Mouse (Mus musculus) layer of hippocampus, postnatal 36 days (tissue): ENCODE measurements at regions not wholly inside any gene's neighbourhood (a gene's known extent, or its start where the extent isn't known, plus 50 kb on each side); places are given as distances from the start of the nearest gene placed in this dataset.

Source experiments
- DNase-seq, 2 experiments: peaks; one replicate each; pipeline ENCODE4 v3.0.0; 2022

DNA sequence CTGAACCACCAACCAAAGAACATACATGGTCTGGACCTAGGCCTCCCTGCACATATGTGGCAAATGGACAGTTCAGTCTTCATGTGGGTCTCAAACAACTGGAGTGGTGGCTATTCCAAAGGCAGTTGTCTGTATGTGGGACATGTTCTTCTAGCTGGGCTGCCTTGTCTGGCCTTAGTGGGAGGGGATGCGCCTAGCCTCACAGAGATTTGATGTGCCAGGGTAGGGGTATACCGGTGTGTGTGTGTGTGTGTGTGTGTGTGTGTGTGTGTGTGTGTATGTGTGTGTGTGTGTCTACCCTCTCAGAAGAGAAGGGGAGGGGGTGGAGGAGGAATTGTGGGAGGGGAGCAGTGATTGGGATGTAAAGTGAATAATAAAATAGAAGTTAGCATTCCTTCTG, 344.0 kb downstream of the Dhx35 start:
- DNase-seq: no peak

DNA sequence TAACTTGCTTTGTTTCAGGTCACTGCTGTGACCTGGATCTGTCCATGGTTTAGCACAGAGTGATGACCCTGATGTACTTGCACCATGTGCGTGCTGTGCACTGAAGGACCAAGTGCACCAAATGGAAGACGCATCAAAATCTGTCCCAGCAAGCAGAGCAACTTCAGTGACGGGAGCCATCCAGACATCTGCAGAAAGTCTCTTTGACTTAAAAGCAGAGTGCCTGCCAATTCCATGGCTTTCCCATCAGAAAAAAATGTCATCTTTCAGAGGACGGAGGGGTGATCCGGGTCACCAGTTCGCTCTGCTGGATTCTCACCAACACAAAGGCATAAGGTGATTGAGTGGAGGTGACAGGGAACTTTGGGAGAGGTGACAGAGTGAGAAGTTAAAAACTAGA, 351.4 kb downstream of the Dhx35 start:
- DNase-seq: no peak

DNA sequence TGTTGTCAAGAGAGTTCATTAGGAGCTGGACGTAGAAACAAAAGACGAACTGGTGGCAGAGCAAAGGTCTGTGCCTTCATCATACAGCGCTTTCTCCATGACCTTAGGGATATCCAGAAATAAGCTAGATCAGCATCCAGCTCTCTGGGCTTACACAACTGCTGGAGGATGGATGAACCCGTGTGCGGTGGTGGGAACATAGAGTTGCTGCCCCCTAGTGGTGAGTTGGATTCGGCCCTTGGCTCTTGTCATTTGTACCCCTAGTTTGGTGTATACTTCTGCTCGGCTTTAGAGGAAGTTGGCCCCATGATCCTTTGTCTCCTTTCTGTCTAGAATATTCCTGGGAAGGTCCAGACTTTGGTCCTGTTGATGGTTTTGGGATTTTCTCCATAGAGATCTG, 369.4 kb downstream of the Dhx35 start:
- peak; percentile 48 to 50 for DNase-seq

DNA sequence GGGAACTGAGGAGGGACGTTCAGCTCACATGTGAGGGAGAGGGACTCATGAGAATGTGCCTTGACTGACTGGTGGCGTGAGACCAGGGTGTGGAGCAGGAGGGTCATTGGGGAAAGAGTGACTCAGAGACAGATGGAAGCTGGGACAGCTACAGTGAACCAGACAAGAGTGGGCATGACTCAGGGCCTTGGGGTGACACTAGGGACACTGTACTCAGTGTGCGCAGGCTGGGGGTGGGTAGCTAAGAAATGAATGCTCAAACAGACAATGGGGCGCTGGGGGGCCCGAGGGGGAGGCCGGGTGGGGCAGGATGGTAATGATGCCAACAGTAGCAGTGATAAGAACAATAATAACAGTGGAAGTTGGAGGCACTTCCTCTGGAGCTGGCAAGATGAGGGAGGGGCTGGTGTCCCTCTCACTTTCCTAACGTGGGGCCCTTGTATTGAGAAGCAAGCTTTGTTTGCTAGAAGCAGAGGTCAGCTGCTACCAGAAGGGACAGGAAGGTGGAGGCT, 374.0 kb downstream of the Dhx35 start:
- DNase-seq: no peak

DNA sequence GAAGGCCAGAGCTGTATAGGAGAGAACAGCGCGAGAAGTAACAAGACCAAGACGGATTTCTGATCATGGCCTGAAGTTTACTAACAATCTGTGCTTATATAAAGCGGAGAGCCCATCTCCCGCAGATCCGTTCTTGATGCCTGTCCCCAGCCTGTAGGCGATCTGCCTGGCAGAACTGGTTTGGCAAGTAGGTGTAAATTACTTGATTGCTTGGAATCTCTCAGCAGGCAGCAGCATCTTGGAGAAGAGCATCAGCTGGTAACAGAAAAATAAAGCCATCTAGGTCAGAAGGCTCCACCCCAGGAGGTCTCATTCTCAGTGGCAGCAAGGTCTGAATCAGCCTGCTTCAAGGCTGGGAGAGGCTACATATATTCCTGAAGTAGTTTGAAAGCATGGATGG, 401.5 kb downstream of the Dhx35 start:
- DNase-seq: no peak

DNA sequence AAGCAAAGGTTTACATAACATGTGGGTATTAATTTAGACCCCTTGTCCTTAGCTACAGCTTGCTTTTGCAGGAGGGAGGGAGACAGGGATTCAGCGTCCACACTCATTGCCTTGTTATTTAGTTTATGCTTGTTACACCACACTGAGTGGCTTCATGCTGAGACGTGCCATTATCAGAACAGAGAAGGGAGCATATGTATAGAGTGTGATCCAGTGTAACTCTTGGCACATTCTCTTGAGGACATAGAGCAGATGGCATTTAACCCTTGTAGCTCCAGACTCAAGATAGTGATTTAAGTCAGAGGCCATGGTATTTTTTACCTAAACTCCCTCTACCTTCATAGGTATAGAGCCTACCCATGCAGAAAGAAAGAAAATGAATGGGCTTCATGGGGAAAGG, 437.7 kb downstream of the Dhx35 start:
- DNase-seq: no peak

DNA sequence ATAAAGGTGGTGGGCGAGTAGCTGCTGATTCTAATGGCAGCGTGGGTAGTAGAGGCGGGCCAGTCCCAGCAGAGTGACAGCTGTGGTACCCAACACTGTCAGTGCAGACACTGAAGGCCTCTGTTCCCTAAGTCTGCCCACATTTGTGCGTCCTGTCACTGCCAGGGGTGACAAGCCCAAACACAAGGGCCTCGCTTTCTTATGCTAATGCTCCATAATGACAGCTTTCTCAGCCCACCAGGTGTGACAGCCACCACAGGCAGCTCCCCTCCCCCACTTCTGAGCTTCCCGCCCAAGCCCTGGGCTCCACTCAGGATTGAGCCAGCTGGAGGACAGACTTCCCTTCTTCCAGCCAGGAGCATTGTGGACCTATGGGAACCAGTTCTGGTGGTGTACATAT, 440.4 kb downstream of the Dhx35 start:
- DNase-seq: no peak

DNA sequence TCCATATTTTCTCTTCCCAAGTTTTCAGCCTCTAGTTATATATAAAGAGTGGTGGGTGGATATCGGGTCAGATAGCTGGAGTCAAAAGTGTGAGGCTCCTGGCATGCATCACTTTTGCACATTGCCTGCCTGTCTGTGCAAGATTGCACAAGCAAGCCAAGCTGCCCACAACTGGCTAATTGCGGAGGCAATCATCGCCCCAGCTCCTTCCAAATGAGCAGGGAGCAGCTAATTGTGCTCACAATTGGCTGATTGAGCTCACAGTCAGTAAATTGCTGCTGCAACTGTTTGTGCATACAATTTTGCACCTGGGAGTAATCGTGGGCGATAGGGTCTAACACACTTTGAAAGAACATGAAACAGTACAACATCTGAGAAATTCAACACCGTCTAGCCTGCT, 455.5 kb downstream of the Dhx35 start:
- DNase-seq: peak; percentile 4 to 17

DNA sequence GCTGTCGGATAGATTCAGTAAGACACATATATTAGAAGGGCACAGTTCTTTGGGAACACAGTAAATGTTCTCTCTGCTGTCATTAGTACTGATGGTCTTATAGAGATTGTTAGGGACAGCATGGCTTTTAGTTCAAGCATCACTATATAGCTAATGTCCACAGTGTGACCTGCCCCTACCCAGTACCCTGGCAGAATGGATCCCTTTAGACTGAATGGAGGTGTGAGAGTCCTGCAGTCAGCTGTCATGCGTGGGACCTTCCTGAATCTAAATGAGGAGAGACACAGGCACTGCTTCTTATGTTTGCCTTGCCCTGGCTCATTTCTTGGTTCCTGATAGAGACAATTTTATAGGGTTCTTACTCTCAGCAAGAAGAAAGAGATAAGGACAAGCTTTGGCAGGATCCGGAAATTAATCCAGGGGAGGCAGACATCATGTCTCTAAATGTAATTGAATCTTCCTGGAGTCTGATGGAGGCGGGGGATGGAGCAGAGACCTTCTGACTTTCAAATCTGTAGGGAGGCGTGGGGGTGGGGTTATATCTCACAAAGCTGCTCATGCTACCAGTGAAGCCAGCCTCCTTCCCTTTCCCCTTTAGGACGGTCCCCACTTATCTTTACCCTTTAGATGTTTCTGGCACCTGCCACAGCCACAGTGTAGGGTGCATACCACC, 456.5 kb downstream of the Dhx35 start:
- DNase-seq: no peak

DNA sequence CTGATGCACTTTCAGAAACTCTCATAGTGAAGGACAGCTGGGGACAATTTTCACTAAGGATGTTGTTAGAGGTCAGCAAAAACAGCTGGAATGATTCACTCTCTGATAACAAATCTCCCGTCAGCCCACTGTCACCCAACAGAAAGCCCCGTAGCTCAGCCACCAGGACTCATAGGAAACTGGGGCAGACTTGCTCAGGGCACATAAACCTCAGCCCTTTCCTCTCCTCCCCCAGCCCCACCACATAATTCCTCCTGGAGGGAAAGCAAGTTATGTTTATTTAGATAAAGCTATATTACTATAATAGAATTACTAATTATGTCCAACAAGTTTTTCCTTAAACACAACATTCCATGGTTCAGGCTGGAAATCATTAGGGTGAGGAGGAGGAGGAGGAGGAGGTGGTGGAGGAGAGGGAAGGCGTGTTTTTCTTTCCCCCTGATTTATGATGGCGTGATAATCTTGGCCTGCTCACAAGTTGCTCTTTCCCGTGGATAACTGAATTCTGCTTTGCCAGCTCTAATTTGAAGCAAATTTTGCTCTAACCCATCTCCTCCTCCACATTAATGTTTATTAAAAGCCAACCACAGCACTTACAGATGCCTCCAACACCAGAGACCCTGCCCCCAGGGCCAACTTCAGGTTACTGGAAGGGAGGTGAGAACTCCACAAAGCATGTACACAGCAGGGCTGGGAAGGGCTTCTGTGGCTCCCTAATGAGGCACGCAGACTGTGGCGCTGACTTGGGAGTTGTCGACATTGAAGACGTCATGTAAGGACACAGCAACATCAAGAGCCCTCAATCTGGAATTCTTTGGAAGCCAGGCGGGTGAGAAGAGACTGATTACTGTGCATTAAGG, 475.8 kb downstream of the Dhx35 start:
- no peak for DNase-seq

DNA sequence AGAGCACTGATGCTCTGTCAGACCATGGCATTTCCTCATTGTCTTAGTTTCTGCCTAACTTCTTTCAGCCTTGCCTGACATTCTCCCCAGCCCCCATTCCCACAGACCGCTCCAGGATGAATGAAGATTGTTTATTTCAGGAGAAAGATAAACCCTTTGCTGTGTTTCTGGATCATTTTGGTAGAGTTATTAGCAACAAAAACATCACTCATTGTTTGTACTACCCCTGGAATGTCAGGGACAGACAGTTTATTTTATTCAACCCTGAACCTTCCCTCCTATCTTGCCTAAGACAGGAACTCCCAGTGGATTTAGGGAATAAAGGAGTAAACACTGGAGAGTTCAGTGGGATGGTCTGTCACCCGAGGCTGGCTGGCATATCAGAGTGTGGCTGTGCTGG, 484.3 kb downstream of the Dhx35 start:
- DNase-seq: no peak

DNA sequence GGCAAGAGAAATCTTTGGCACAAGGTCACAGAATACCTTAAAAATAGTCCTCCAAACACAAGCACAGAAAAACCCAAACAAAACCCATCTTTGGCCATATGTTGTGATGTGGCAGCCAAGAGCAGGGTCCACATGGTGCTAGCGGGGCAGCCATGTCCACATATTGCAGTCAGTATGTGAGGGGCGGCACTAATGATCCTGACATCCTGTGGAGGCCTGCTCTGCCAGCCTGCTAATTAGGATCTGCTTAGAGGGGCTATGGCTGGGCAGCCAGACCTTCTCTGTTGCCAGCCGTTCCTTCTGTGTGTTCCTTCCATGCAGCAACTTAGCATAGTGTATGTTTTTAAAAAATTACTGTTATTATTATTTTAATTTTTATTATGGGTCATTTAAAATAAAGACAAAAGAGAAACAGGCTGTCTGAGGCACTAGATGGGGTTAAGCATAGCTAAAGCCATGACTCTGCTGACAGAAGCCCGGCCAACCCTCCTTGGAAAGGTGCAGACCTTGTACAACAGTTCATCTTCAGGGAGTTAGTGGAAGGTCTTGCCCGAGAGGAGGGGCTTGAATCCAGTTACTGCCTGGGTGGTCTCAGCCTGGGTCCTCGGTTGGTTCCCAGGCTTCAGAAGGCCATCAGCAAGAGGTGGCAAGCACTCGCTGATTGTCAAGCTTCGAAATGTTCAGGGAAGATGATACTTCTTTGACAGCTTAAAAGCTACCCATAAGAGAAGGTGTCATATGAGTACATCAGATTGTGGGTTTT, 487.1 kb downstream of the Dhx35 start:
- DNase-seq: no peak

DNA sequence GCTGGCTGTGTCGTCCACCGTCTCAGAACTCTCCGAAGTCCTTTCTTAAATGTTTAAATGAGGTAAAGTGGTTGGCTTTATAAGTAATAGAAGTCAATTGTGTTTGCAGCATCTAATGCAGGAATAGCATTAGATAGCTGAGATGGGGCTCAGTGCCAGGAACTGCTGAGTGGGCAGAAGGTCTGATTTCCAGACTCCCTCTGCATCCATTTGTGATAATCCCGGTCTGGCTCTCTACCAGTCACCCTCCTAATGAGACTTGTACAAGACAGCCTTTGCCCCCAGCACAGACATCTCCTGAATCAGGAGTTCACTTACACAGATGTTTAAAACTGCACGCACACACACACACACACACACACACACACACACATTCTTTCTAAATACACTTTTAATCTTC, 489.5 kb downstream of the Dhx35 start:
- peak; percentile 5 to 15 for DNase-seq

DNA sequence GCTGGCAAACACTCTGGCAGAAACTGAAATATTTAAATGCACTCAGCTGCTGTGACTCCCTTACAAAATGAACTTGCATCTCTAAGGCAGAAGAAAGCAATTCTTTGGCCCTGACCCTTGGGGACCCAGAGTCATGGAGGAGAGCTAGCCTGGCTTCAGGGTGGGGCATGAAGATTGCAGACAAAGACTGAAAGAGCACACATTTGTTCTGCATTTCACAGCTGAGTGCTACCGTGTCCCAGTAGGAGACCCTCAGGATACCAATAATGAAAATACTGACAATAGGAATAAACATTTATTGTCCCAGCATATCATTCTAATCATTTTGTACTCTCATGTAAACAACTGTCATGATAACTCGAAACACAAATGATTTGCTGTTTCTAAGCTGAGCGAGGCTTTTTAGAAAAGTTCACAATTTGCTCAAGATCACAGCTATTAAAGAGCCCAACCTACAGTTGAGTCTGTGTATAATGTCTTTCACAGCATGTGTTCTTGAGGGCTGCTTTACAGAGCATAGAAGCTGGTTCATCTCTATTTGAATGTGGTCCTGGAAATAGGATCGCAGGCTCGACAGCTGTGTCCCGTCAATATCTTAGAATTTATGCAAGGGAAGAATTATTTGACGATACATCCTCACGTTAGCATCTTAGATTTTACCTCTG, 490.1 kb downstream of the Dhx35 start:
- DNase-seq: no peak

DNA sequence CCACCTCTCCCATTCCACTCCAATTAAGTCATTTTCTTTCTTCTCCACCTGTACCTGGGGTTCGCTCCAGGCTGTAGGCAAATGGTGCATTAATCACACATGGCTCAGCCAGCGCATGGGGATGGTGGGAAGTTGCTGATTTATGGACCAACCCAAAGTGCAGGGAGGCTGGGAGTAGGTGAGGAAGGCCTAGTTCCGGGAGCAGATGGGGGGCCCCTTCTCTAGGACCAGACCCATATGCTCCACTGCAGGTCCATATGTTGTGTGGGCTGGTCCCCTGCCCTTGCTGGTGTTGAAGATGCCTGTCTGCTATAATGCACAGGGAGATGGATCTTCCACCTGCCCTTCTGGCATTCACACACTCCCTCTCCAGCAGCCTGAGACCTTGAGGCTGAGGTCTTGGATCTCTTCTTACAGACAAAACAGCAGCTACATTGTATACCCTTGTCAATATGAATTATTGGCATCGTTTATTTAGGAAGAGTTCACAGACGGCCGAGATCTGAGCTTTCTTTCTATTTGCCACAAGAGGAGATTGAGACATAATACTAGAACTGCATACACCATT, 493.5 kb downstream of the Dhx35 start:
- DNase-seq: no peak

DNA sequence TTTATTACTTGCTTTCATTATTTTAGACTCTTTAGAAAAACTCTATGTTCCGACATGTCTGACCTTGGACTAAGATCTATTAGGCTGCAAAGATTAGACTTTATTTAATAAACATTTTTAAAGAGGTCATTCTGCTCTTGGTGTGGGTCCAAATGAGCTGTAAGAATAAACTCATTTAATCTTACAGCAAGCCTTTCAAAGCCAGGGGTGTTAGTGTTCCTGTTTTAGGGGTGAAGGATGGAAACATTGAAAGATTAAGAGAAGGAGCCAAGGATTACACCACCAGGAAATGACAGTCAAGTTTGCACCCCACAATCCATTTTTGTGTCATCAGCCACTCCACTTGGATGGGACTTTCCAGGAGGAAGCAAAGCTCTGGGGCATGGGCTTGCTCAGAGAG, 495.5 kb downstream of the Dhx35 start:
- no peak for DNase-seq

DNA sequence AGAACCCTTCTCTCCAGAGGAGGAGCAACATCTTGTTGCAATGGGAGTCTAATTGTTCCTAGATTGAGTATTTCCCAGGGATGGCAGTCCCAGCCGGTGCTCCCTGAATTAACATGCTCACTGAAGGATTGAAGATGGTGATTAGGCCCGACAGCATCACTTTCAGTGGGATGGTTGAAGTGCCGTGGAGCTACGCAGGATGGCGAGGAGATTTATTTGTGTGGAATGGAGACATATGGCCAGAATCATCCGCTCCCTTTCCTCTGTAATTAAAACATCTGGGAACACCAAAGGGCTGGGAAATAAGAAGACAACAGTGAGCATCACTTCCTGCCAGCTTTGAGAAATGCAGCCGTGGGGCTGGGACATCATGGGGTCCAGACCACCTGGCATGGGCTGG, 512.4 kb downstream of the Dhx35 start:
- no peak for DNase-seq

DNA sequence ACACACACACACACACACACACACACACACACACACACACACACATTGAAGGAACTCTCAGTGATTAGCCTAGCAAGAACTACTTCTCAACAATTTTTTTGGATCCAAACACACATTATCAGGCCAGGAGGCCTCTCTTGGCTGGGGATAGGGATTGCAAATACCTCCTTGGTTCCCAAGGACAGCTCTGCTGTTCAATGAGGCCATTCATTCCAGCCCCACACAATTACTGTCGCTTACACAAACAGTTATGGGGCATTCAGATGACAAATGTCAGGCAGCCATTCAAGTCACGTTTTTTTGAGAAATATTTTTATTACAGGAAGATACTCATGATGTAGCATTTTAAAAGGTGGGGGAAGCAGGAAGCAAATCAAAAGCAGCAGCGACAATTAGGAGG, 540.1 kb downstream of the Dhx35 start:
- DNase-seq: no peak

DNA sequence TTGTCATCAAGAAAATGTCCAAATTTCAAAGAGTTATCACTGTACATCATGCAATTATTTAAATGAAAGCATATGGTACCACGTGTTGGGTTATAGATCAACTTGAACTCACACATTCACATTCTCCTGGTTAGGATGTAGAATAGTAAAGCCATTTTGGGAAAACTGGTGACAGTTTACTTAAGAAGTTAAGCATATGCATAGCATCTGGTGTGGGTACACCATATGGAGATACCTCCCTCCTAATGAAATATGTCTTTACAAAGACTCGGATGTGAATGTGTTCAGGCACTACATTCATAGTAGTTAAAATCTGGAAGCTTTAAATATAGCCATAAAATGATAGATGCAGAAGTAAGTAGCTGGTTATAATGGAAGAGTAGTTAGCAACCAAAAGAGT, 542.0 kb downstream of the Dhx35 start:
- DNase-seq: no peak

DNA sequence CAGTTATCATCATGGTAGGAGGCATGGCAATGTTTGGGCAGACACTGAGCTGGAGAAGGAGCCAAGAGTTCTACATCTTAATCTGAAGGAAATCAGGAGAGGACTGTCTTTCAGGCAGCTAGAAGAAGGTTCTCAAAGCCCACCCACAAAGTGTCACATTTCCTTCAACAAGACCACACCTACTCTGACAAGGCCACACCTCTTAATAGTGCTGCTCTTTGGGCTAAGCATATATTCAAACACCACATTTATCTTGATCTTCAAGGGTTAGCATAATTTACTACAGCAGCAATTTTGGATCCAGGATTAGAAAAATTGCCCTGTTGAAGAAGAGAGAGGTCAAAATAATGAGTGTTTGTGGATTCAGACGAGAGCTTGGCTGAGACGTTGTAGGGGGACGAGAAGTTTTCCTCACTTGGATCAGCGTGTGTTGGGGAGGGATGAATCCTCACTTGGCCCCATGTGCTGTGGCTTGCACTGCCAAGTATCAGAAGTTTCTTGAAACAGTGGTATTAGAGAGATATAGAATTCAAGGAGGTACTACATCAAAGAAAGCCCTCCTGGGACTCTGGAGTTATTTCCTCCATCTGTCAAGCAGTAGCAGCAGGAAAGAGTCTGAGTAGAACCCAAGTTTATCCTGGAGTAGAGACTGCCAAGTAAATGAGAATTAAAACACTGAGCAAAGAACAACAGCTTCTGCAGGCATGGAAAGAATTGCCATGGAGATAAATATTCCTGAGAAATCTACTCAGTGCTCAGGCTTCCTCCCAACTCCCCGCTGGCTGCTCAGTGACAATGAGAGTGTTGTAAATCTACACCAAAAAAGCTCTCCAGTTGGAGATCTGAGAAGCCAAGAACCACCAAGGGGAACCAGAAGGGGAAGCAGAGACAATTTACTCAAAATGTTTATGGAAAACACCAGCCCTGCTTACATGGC, 549.3 kb downstream of the Dhx35 start:
- peak in 1 of 2 experiments; percentile 5 for DNase-seq

DNA sequence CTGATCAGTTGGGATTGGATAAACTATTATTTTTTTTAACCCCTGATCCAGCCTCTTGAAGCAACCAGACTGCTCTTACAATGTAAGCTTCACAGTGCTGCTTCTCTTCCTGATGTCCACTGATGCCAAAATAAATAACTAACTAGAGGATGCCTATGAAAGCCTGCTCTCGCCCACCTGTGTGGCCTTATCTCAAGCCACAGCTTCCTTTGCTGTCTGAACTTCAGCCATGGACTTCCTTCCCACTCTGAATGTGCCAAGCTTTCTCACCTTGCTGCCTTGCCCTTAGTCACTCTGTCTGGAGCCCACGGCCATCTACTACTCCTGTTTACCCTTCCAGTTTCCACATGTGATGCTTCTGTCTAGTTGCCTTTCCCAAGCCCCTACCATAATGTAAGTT, 559.6 kb downstream of the Dhx35 start:
- no peak for DNase-seq
